Mouse (Mus musculus): ENCODE measurements around the gene Abcc3. TPM values are rescaled to one million over a fixed set of nuclear protein-coding genes. Genes with fewer than 3 reads are reported as not detected.

Abcc3 gene
- polyA plus RNA-seq, 1 experiment = 0.64 TPM

- DNase-seq = no peak
- 47% methylated on average over 12 of the region's 12 CpGs for WGBS
Observed at GRCm38 (mm10) chr11:94385977-94386771, 6.6 kb downstream of the Abcc3 start.

GRCm38 (mm10) chr11:94379736-94380135 is 13.1 kb downstream of the Abcc3 start:
- H3K4me1 ChIP-seq (ENCODE audit: control insufficient read depth, insufficient read depth, low read length) = peaks cover 3% of the 10 kb centered on the region; the same call in 1 of the 2 replicates
- 77% methylated on average over 8 of the region's 8 CpGs for WGBS
- no peak overlapping the region for H3K27ac ChIP-seq (ENCODE audit: insufficient read depth, low read length)
- no peak overlapping the region for H3K4me3 ChIP-seq (replicated peaks; ENCODE audit: insufficient read depth, low read depth, low read length)
- H3K27me3 ChIP-seq (ENCODE audit: control insufficient read depth, insufficient read depth, low read length) = no peaks in the 10 kb centered on the region
- TF ChIP-seq POLR2A (IDR thresholded peaks at IDR 0.05; ENCODE audit: borderline replicate concordance, insufficient read depth, low read length) = no peak
- TF ChIP-seq CTCF (IDR thresholded peaks at IDR 0.05; ENCODE audit: borderline replicate concordance, insufficient read depth, low read depth, low read length) = no peak
- DNase-seq = no peak

More at GRCm38 (mm10) chr11:94385977-94386771, 6.6 kb downstream of the Abcc3 start:
- H3K27me3 ChIP-seq (ENCODE audit: control insufficient read depth, insufficient read depth, low read length) = no peaks in the 10 kb centered on the region
- H3K4me1 ChIP-seq (ENCODE audit: control insufficient read depth, insufficient read depth, low read length) = peaks cover 22% of the 10 kb centered on the region
- TF ChIP-seq CTCF (IDR thresholded peaks at IDR 0.05; ENCODE audit: borderline replicate concordance, insufficient read depth, low read depth, low read length) (no peak), POLR2A (IDR thresholded peaks at IDR 0.05; ENCODE audit: borderline replicate concordance, insufficient read depth, low read length) (no peak)
- no peak overlapping the region for H3K27ac ChIP-seq (ENCODE audit: insufficient read depth, low read length)
- no peak overlapping the region for H3K4me3 ChIP-seq (replicated peaks; ENCODE audit: insufficient read depth, low read depth, low read length)

- 52% methylated on average over 2 of the region's 2 CpGs for WGBS
- H3K4me1 ChIP-seq (ENCODE audit: control insufficient read depth, insufficient read depth, low read length) = peaks cover 10% of the 10 kb centered on the region; the same call in 1 of the 2 replicates
- H3K4me3 ChIP-seq (replicated peaks; ENCODE audit: insufficient read depth, low read depth, low read length) = no peak overlapping the region
- H3K27ac ChIP-seq (ENCODE audit: insufficient read depth, low read length) = no peak overlapping the region
- H3K27me3 ChIP-seq (ENCODE audit: control insufficient read depth, insufficient read depth, low read length) = no peaks in the 10 kb centered on the region
- TF ChIP-seq CTCF (IDR thresholded peaks at IDR 0.05; ENCODE audit: borderline replicate concordance, insufficient read depth, low read depth, low read length) (no peak), POLR2A (IDR thresholded peaks at IDR 0.05; ENCODE audit: borderline replicate concordance, insufficient read depth, low read length) (no peak)
- DNase-seq = no peak
Observed at GRCm38 (mm10) chr11:94379061-94379460, 13.7 kb downstream of the Abcc3 start.

- H3K4me3 ChIP-seq (replicated peaks; ENCODE audit: insufficient read depth, low read depth, low read length) = no peak overlapping the region
- no peak for TF ChIP-seq CTCF (IDR thresholded peaks at IDR 0.05; ENCODE audit: borderline replicate concordance, insufficient read depth, low read depth, low read length)
- no peak for TF ChIP-seq POLR2A (IDR thresholded peaks at IDR 0.05; ENCODE audit: borderline replicate concordance, insufficient read depth, low read length)
- no peak overlapping the region for H3K27ac ChIP-seq (ENCODE audit: insufficient read depth, low read length)
- peak; percentile 42 to 52 for DNase-seq
- no peaks in the 10 kb centered on the region for H3K27me3 ChIP-seq (ENCODE audit: control insufficient read depth, insufficient read depth, low read length)
- 35% methylated on average over 13 of the region's 13 CpGs for WGBS
- H3K4me1 ChIP-seq (ENCODE audit: control insufficient read depth, insufficient read depth, low read length) = peaks cover 15% of the 10 kb centered on the region; the same call in 1 of the 2 replicates
Observed at GRCm38 (mm10) chr11:94374276-94374948, 18.4 kb downstream of the Abcc3 start.

GRCm38 (mm10) chr11:94370809-94371208 is 22.0 kb downstream of the Abcc3 start:
- no peaks in the 10 kb centered on the region for H3K27me3 ChIP-seq (ENCODE audit: control insufficient read depth, insufficient read depth, low read length)
- no peak for TF ChIP-seq CTCF (IDR thresholded peaks at IDR 0.05; ENCODE audit: borderline replicate concordance, insufficient read depth, low read depth, low read length)
- no peak for TF ChIP-seq POLR2A (IDR thresholded peaks at IDR 0.05; ENCODE audit: borderline replicate concordance, insufficient read depth, low read length)
- H3K27ac ChIP-seq (ENCODE audit: insufficient read depth, low read length) = no peak overlapping the region
- H3K4me3 ChIP-seq (replicated peaks; ENCODE audit: insufficient read depth, low read depth, low read length) = no peak overlapping the region
- DNase-seq = no peak
- peaks cover 15% of the 10 kb centered on the region; the same call in 1 of the 2 replicates for H3K4me1 ChIP-seq (ENCODE audit: control insufficient read depth, insufficient read depth, low read length)
- 57% methylated on average over 5 of the region's 5 CpGs for WGBS

GRCm38 (mm10) chr11:94369981-94370380 is 22.8 kb downstream of the Abcc3 start:
- Histone ChIP-seq H3K4me3 (replicated peaks; ENCODE audit: insufficient read depth, low read depth, low read length) (no peak overlapping the region), H3K27me3 (ENCODE audit: control insufficient read depth, insufficient read depth, low read length) (no peaks in the 10 kb centered on the region), H3K27ac (ENCODE audit: insufficient read depth, low read length) (no peak overlapping the region), H3K4me1 (ENCODE audit: control insufficient read depth, insufficient read depth, low read length) (peaks cover 15% of the 10 kb centered on the region; the same call in 1 of the 2 replicates)
- TF ChIP-seq POLR2A (IDR thresholded peaks at IDR 0.05; ENCODE audit: borderline replicate concordance, insufficient read depth, low read length) (no peak), CTCF (IDR thresholded peaks at IDR 0.05; ENCODE audit: borderline replicate concordance, insufficient read depth, low read depth, low read length) (no peak)
- DNase-seq = no peak
- WGBS = 91% methylated on average over 6 of the region's 6 CpGs

- TF ChIP-seq CTCF (IDR thresholded peaks at IDR 0.05; ENCODE audit: borderline replicate concordance, insufficient read depth, low read depth, low read length) = no peak
- no peak for TF ChIP-seq POLR2A (IDR thresholded peaks at IDR 0.05; ENCODE audit: borderline replicate concordance, insufficient read depth, low read length)
- WGBS = 77% methylated on average over 3 of the region's 3 CpGs
- Histone ChIP-seq H3K27ac (ENCODE audit: insufficient read depth, low read length) (no peak overlapping the region), H3K4me3 (replicated peaks; ENCODE audit: insufficient read depth, low read depth, low read length) (no peak overlapping the region), H3K27me3 (ENCODE audit: control insufficient read depth, insufficient read depth, low read length) (no peaks in the 10 kb centered on the region), H3K4me1 (ENCODE audit: control insufficient read depth, insufficient read depth, low read length) (peaks cover 23% of the 10 kb centered on the region)
- no peak for DNase-seq
Observed at GRCm38 (mm10) chr11:94365340-94365739, 27.5 kb downstream of the Abcc3 start.
